Mouse (Mus musculus) neural tube, embryonic 12.5 days (tissue): ENCODE data around the gene Kazn. TPM values are rescaled to one million over a fixed set of nuclear protein-coding genes. Genes with fewer than 3 reads are reported as not detected.

Experiments used
- ATAC-seq: fragments of 200-750 bp; cut with Nextera tagmentation; 2 replicates; pipeline ENCODE4 v1.8.0; 2017; ENCODE audit warnings: low read depth, mild to moderate bottlenecking, moderate TSS enrichment, moderate library complexity; ENCODE audit not compliant: low FRiP score
- H3K27ac ChIP-seq: fragments of 300-500 bp; sonication (generic); 2 replicates; pipeline ENCODE4 v1.5.1; 2016
- H3K27me3 ChIP-seq: fragments of 300-500 bp; sonication (generic); replicated peaks from 2 replicates; pipeline ENCODE4 v1.6.1; 2016; ENCODE audit warnings: mild to moderate bottlenecking
- H3K36me3 ChIP-seq: fragments of 300-500 bp; sonication (generic); 2 replicates; pipeline ENCODE4 v1.6.1; 2016; ENCODE audit warnings: mild to moderate bottlenecking
- H3K4me1 ChIP-seq: fragments of 300-500 bp; sonication (generic); 2 replicates; pipeline ENCODE4 v1.6.1; 2016
- H3K4me2 ChIP-seq: fragments of 300-500 bp; sonication (generic); replicated peaks from 2 replicates; pipeline ENCODE4 v1.6.1; 2016; ENCODE audit warnings: mild to moderate bottlenecking
- H3K4me3 ChIP-seq: fragments of 300-500 bp; sonication (generic); 2 replicates; pipeline ENCODE4 v1.5.1; 2016
- H3K9ac ChIP-seq: fragments of 300-500 bp; sonication (generic); 2 replicates; pipeline ENCODE4 v1.6.1; 2016; ENCODE audit warnings: mild to moderate bottlenecking
- H3K9me3 ChIP-seq: fragments of 300-500 bp; sonication (generic); 2 replicates; pipeline ENCODE4 v1.6.1; 2016; ENCODE audit warnings: mild to moderate bottlenecking
- WGBS: fragments of 180-500 bp; shearing (Covaris S2); methylation state at CpG from one replicate; pipeline ENCODE4 v1.1.7; 2016; 5-methylcytosine and 5-hydroxymethylcytosine counted together
- polyA plus RNA-seq: library from polyadenylated mRNA; unstranded; fragments of >200 nt; fragmentation: Nextera tagmentation; extraction: Ambion mirVana; gene quantifications from 2 replicates; pipeline ENCODE4 v1.2.1, GENCODE M21; 2016

Kazn gene
- polyA plus RNA-seq, 1 experiment from 2014 or later = 21.4 TPM

GRCm38 (mm10) chr4:142261725-142262124, 22.5 kb upstream of the Kazn start:
- ATAC-seq = no peak
- no peaks in the 10 kb centered on the region for H3K36me3 ChIP-seq
- H3K4me2 ChIP-seq = no peak overlapping the region
- H3K9ac ChIP-seq = no peak overlapping the region
- WGBS = 82% methylated on average over 4 of the region's 4 CpGs
- H3K27me3 ChIP-seq = no peaks in the 10 kb centered on the region
- no peak overlapping the region for H3K4me3 ChIP-seq
- no peak overlapping the region for H3K27ac ChIP-seq
- H3K9me3 ChIP-seq = no peaks in the 10 kb centered on the region
- no peaks in the 10 kb centered on the region for H3K4me1 ChIP-seq

DNA sequence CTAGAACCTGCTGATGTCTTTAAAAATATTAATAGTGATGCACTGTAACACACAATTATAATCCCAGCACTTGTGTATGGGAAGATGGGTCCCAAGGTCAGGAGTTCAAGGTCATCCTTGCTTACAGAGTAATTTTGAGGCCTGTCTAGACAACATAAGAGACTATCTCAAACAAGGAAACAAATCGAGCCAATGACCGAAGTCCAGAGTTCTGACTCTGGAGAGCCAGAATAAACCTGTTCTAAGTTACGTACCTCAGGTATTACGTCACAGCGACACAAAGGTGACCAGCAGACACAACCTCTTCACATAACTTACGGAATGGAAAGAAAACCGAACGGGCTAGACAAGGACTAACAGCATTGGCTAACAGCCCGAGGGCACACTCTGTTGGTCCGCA, 19.5 kb upstream of the Kazn start:
- no peak for ATAC-seq
- Histone ChIP-seq H3K27ac (no peak overlapping the region), H3K36me3 (no peaks in the 10 kb centered on the region), H3K4me3 (no peak overlapping the region), H3K9ac (no peak overlapping the region), H3K4me2 (no peak overlapping the region), H3K27me3 (no peaks in the 10 kb centered on the region), H3K4me1 (no peaks in the 10 kb centered on the region), H3K9me3 (no peaks in the 10 kb centered on the region)
- 97% methylated on average over 10 of the region's 10 CpGs for WGBS

- Histone ChIP-seq H3K27ac (no peak overlapping the region), H3K36me3 (no peaks in the 10 kb centered on the region), H3K4me3 (no peak overlapping the region), H3K27me3 (no peaks in the 10 kb centered on the region), H3K9me3 (no peaks in the 10 kb centered on the region), H3K4me2 (no peak overlapping the region), H3K9ac (no peak overlapping the region), H3K4me1 (peaks cover 9% of the 10 kb centered on the region)
- WGBS = 80% methylated on average over 6 of the region's 6 CpGs
- no peak for ATAC-seq
Observed at GRCm38 (mm10) chr4:142254088-142254487, 14.9 kb upstream of the Kazn start.

GRCm38 (mm10) chr4:142251471-142252354, 12.5 kb upstream of the Kazn start:
- 53% methylated on average over 12 of the region's 12 CpGs for WGBS
- no peak overlapping the region for H3K4me3 ChIP-seq
- no peak overlapping the region for H3K4me2 ChIP-seq
- H3K9ac ChIP-seq = no peak overlapping the region
- no peaks in the 10 kb centered on the region for H3K9me3 ChIP-seq
- no peak overlapping the region for H3K27ac ChIP-seq
- H3K4me1 ChIP-seq = peaks cover 12% of the 10 kb centered on the region
- no peak for ATAC-seq
- H3K27me3 ChIP-seq = no peaks in the 10 kb centered on the region
- H3K36me3 ChIP-seq = no peaks in the 10 kb centered on the region

DNA sequence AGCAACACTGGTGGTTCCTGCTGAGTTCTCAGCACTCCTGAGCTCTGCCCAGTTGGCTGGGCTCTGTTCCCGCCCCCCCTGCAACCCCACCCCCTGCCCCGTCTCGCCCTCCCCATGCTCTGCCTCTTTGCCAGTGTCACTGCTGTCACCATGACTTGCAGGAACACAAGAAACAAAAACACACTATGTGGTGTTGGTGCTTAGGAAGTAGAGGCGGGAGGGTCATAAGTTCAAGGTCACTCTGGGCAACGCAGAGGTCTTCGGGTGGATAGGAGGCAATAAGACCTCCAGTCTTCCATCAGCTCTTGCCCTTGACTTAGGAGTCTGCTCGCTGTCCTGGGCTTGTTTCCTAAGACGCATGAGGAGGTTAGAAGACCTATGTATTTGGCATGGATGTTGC, 10.9 kb upstream of the Kazn start:
- Histone ChIP-seq H3K36me3 (no peaks in the 10 kb centered on the region), H3K9me3 (no peaks in the 10 kb centered on the region), H3K27me3 (no peaks in the 10 kb centered on the region), H3K9ac (no peak overlapping the region), H3K4me3 (no peak overlapping the region), H3K4me2 (no peak overlapping the region), H3K27ac (no peak overlapping the region), H3K4me1 (peaks cover 15% of the 10 kb centered on the region)
- ATAC-seq = 0 out of 2 replicates have a peak, but pooled peaks have one; percentile 37
- WGBS = 92% methylated on average over 8 of the region's 8 CpGs

DNA sequence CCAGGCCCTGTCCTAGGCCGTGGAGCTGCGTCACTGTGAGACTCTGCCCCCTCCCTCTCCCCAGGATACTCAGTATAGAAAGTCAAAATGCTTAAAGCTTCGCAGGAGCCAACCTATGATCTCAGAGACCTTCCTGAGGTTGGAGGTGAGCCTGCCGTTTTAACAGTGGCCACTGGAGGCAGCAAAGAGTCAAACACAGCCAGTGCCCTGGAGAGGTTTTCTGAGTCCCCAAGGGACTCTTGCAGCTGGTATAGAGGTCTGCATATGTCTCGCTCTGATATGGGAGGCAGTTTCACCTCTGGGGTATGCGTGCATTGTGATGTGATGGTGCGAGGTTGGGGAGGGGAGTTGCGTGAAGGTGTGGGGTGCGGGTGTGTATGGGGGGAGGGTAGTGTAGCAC, 10.2 kb upstream of the Kazn start:
- Histone ChIP-seq H3K4me1 (peaks cover 15% of the 10 kb centered on the region), H3K9me3 (no peaks in the 10 kb centered on the region), H3K36me3 (no peaks in the 10 kb centered on the region), H3K27me3 (no peaks in the 10 kb centered on the region), H3K4me3 (no peak overlapping the region), H3K27ac (no peak overlapping the region), H3K9ac (no peak overlapping the region), H3K4me2 (no peak overlapping the region)
- 25% methylated on average over 9 of the region's 9 CpGs for WGBS
- ATAC-seq = peak; percentile 52

DNA sequence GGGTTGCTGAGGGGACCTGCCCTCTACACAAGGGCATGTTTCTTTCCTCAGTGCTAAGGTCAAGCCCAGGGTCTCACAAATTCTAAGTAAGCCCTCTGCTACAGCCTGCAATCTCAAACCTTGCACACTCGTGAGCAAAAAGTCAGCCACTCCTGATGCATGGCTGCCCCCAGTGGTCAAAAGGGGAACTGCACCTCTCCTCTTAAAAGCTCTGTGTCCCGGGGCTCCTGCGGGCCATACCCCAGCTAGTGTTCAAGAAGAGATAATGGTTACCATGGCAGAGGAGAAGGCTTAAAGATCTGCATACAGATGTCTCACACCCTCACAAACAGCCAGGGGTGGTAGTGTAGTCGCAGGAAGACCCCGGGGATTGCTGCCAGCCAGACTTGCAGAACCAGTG, 9.2 kb upstream of the Kazn start:
- ATAC-seq = peak; percentile 26; the same call in 1 of the 2 replicates
- Histone ChIP-seq H3K4me1 (peaks cover 15% of the 10 kb centered on the region), H3K36me3 (no peaks in the 10 kb centered on the region), H3K9ac (no peak overlapping the region), H3K27ac (no peak overlapping the region), H3K27me3 (no peaks in the 10 kb centered on the region), H3K9me3 (no peaks in the 10 kb centered on the region), H3K4me3 (no peak overlapping the region), H3K4me2 (no peak overlapping the region)
- WGBS = 11% methylated on average over 5 of the region's 5 CpGs

DNA sequence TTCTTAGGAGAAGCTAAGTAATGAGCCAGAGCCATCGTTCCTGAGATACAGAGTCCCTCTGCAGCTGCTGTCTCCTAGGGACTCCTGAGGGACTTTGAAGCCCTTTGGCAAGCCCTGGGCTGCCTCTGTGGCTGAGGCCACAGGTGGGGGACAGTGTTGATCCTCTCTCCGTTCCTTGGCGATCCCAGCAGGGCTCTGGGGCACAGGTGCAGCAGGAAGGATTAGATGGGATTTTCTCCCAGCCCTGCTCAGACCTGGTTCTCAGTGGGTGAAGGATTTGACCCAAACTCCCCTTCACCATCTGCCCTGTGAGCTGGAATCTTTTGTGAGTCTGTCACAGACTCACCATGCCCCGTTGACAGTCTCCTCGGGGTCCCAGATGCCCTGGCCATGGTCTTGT, 7.5 kb upstream of the Kazn start:
- WGBS = 43% methylated on average over 5 of the region's 5 CpGs
- Histone ChIP-seq H3K9me3 (no peaks in the 10 kb centered on the region), H3K27ac (no peak overlapping the region), H3K9ac (no peak overlapping the region), H3K4me3 (no peak overlapping the region), H3K4me2 (no peak overlapping the region), H3K36me3 (no peaks in the 10 kb centered on the region), H3K27me3 (no peaks in the 10 kb centered on the region), H3K4me1 (peaks cover 13% of the 10 kb centered on the region)
- no peak for ATAC-seq

DNA sequence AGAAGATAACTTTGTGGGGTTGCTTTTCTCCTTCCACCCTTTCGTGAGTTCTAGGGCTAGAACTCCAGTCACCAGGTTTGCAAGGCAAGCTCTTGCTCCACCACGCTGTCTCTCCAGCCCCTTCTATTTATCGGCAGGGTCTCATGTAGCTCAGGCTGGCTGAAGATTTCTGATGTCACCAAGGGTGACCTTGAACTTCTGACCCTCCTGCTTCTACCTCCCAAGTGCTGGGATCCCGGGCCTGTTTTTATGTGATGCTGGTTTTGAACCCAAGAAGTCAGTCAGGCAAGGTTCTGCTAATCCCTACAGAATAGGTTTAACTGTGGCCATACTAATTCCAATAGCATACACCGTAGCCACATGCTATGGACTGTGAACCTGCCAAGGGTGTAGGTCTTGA, 5.4 kb upstream of the Kazn start:
- Histone ChIP-seq H3K4me3 (no peak overlapping the region), H3K4me2 (no peak overlapping the region), H3K27me3 (no peaks in the 10 kb centered on the region), H3K4me1 (peaks cover 13% of the 10 kb centered on the region), H3K9ac (no peak overlapping the region), H3K9me3 (no peaks in the 10 kb centered on the region), H3K27ac (no peak overlapping the region), H3K36me3 (no peaks in the 10 kb centered on the region)
- WGBS = 94% methylated on average over 5 of the region's 5 CpGs
- no peak for ATAC-seq

- no peaks in the 10 kb centered on the region for H3K36me3 ChIP-seq
- no peak overlapping the region for H3K27ac ChIP-seq
- H3K4me2 ChIP-seq = no peak overlapping the region
- no peak overlapping the region for H3K9ac ChIP-seq
- ATAC-seq = no peak
- peaks cover 30% of the 10 kb centered on the region for H3K4me1 ChIP-seq
- 81% methylated on average over 6 of the region's 6 CpGs for WGBS
- no peaks in the 10 kb centered on the region for H3K9me3 ChIP-seq
- H3K27me3 ChIP-seq = no peaks in the 10 kb centered on the region
- H3K4me3 ChIP-seq = no peak overlapping the region
Observed at GRCm38 (mm10) chr4:142242750-142243383, 3.7 kb upstream of the Kazn start.

GRCm38 (mm10) chr4:142242164-142242563, 3.0 kb upstream of the Kazn start:
- no peaks in the 10 kb centered on the region; the same call in 1 of the 2 replicates for H3K27me3 ChIP-seq
- H3K9me3 ChIP-seq = no peaks in the 10 kb centered on the region
- WGBS = 90% methylated on average over 4 of the region's 4 CpGs
- H3K9ac ChIP-seq = no peak overlapping the region
- H3K36me3 ChIP-seq = no peaks in the 10 kb centered on the region
- no peak for ATAC-seq
- H3K4me2 ChIP-seq = no peak overlapping the region
- no peak overlapping the region for H3K27ac ChIP-seq
- H3K4me3 ChIP-seq = no peak overlapping the region
- H3K4me1 ChIP-seq = peaks cover 31% of the 10 kb centered on the region

DNA sequence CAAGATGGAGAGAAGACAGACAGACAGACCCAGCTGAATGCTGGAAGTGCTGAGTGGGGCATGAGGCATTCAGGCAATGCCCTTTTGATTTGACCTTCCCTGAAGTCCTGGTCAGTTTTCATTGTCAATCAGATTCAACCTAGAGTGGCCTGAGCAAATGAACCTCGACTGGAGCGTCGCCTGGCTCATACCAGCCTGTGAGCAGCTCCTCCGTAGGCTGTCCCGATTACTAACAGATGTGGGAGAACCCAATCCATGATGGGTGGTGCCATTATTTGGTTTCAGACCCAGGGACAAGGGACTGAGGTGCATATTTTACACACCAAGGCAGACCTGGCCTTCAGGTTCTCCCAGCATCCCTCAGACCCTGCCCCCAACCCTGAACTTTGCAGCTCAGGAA, 1.7 kb upstream of the Kazn start:
- Histone ChIP-seq H3K36me3 (no peaks in the 10 kb centered on the region), H3K9me3 (no peaks in the 10 kb centered on the region), H3K27ac (no peak overlapping the region), H3K9ac (no peak overlapping the region), H3K4me3 (no peak overlapping the region), H3K4me2 (no peak overlapping the region), H3K27me3 (no peaks in the 10 kb centered on the region; the same call in 1 of the 2 replicates), H3K4me1 (peaks cover 24% of the 10 kb centered on the region)
- no peak for ATAC-seq
- 69% methylated on average over 5 of the region's 5 CpGs for WGBS
